Mouse (Mus musculus) adrenal gland, adult 8-10 months (tissue): Measurements from ENCODE around the gene Zhx3. TPM values are rescaled to one million over a fixed set of nuclear protein-coding genes. Genes with fewer than 3 reads are reported as not detected.
A peak's percentile ranks its signal among the peaks of the same experiment; 100 is the strongest.

Source experiments
- DNase-seq: peaks from one replicate; pipeline ENCODE4 v3.0.0; 2022
- total RNA-seq, 4 experiments: library from RNA; stranded (reverse); gene quantifications; 2 replicates each; pipeline ENCODE4 v1.2.4; 2022

Zhx3 gene
- total RNA-seq, 4 experiments from 2014 or later, result 66.1 to 97.0 (median 75.6) TPM

GRCm38 (mm10) chr2:160725877-160726864 lies 146.6 kb downstream of the Zhx3 start:
- DNase-seq, result no peak

GRCm38 (mm10) chr2:160724536-160724935 lies 148.3 kb downstream of the Zhx3 start:
- no peak for DNase-seq

- no peak for DNase-seq
These were observed 149.0 kb downstream of the Zhx3 start for GRCm38 (mm10) chr2:160723613-160724375.

- DNase-seq, result no peak
These were observed 150.1 kb downstream of the Zhx3 start for GRCm38 (mm10) chr2:160722714-160723113.

GRCm38 (mm10) chr2:160718811-160719210 lies 154.0 kb downstream of the Zhx3 start:
- DNase-seq, result no peak

GRCm38 (mm10) chr2:160717269-160717668 lies 155.5 kb downstream of the Zhx3 start:
- no peak for DNase-seq

GRCm38 (mm10) chr2:160715463-160716030 lies 157.3 kb downstream of the Zhx3 start:
- no peak for DNase-seq

- no peak for DNase-seq
These were observed 165.1 kb downstream of the Zhx3 start for GRCm38 (mm10) chr2:160707673-160708072.

GRCm38 (mm10) chr2:160702824-160703223 lies 170.0 kb downstream of the Zhx3 start:
- DNase-seq, result no peak

- DNase-seq, result no peak
These were observed 171.2 kb downstream of the Zhx3 start for GRCm38 (mm10) chr2:160701603-160702002.

- peak; percentile 55 for DNase-seq
These were observed 172.5 kb downstream of the Zhx3 start for GRCm38 (mm10) chr2:160700271-160700670.

Other genes with a start within 250 kb of the Zhx3 start
- 10 to 100 TPM; 69.6 to 84.6 (median 76.7) TPM for gene Top1, start 227.1 kb downstream of the Zhx3 start, total RNA-seq
- 10 to 100 TPM; 57.8 to 92.9 (median 81.0) TPM for gene Plcg1, start 141.7 kb downstream of the Zhx3 start, total RNA-seq
- gene Lpin3, start 7.7 kb upstream of the Zhx3 start, total RNA-seq, result 10 to 100 TPM; 39.0 to 84.3 (median 50.2) TPM
- gene Emilin3, start 39.3 kb upstream of the Zhx3 start, total RNA-seq, result not detected
- gene Chd6, start 236.1 kb upstream of the Zhx3 start, total RNA-seq, result 10 to 100 TPM; 33.5 to 67.6 (median 45.5) TPM